Mouse (Mus musculus): Measurements from ENCODE around the gene Ccnb2. TPM values are rescaled to one million over a fixed set of nuclear protein-coding genes. Genes with fewer than 3 reads are reported as not detected.

Ccnb2 gene
- polyA plus RNA-seq, 1 experiment, result 12.3 TPM

DNA sequence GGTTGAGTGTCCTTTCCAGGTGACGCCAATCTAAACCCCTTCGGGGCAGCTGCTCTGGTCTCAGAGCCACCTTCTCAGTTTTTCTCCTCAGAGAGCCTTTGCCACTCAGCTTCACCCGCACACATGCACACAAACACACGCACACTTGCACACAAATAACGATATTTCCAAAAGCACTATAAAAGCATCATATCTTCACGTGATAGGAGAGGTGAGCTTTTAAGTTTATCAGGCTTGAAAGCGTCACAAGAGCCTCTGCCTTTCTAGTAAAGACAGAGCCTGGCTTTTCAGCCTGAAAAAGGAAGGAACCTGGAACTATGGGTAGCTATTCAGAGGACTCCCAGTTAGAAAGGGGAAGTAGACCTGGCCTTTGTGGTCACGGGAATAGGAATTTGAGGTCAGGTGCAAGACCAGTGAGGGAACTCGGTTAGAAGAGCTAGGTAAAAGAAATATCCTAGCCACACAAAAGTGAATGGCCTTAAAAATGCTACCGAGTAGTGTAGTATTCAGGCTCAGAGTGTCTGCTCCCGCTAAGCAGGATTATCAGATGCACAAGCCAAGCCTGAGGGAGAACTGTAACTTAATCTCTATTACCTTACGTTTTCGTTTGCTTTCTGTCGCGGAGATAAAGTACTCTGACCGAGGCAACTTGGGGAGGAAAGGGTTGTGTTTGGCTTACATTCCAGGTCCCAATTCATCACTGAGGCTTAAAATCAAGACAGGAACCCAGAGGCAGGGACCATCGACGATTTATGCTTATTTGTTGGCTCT, 36.2 kb downstream of the Ccnb2 start:
- DNase-seq (ENCODE audit: low read depth in 1 of 2, low spot score in 2 of 2), result no peak
- no peak overlapping the region for H3K4me3 ChIP-seq (ENCODE audit: extremely low read depth, insufficient read depth, insufficient read length)
- peaks cover 35% of the 10 kb centered on the region for H3K36me3 ChIP-seq (ENCODE audit: control insufficient read depth, insufficient read depth, low read length)
- WGBS, result 44% methylated on average over 18 of the region's 18 CpGs
- H3K27ac ChIP-seq (ENCODE audit: insufficient read depth, low read length), result no peak overlapping the region
- H3K4me1 ChIP-seq (ENCODE audit: control insufficient read depth, insufficient read depth, insufficient read length), result no peaks in the 10 kb centered on the region
- TF ChIP-seq CTCF (IDR thresholded peaks at IDR 0.05; ENCODE audit: extremely low read depth, insufficient read depth, insufficient read length, insufficient replicate concordance) (no peak), POLR2A (IDR thresholded peaks at IDR 0.05; ENCODE audit: low read depth, low read length) (no peak)
- H3K27me3 ChIP-seq (ENCODE audit: control insufficient read depth, insufficient read depth, low read length), result no peaks in the 10 kb centered on the region

DNA sequence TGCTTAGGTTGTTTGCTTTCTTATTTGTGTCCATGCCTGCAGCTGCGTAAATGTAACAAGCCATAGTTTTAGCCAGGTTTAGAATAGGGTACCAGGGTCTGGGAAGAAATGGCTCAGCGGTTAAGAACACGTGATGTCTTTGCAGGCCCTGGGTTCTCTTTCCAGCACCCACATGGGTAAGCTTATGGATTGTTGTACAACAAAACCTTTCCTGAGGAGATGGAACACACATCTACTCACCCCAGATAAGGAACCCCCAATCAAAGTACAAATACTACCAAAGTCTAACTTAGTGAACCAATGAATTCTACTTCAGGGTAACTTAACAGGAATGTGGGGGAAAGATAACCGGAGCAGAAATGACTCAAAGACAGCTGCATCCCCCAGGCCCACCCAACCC, 36.9 kb downstream of the Ccnb2 start:
- Histone ChIP-seq H3K27me3 (ENCODE audit: control insufficient read depth, insufficient read depth, low read length) (no peaks in the 10 kb centered on the region), H3K36me3 (ENCODE audit: control insufficient read depth, insufficient read depth, low read length) (peaks cover 33% of the 10 kb centered on the region), H3K4me3 (ENCODE audit: extremely low read depth, insufficient read depth, insufficient read length) (no peak overlapping the region), H3K4me1 (ENCODE audit: control insufficient read depth, insufficient read depth, insufficient read length) (no peaks in the 10 kb centered on the region), H3K27ac (ENCODE audit: insufficient read depth, low read length) (no peak overlapping the region)
- no peak for DNase-seq (ENCODE audit: low read depth in 1 of 2, low spot score in 2 of 2)
- no peak for TF ChIP-seq CTCF (IDR thresholded peaks at IDR 0.05; ENCODE audit: extremely low read depth, insufficient read depth, insufficient read length, insufficient replicate concordance)
- 90% methylated on average over 4 of the region's 4 CpGs for WGBS

DNA sequence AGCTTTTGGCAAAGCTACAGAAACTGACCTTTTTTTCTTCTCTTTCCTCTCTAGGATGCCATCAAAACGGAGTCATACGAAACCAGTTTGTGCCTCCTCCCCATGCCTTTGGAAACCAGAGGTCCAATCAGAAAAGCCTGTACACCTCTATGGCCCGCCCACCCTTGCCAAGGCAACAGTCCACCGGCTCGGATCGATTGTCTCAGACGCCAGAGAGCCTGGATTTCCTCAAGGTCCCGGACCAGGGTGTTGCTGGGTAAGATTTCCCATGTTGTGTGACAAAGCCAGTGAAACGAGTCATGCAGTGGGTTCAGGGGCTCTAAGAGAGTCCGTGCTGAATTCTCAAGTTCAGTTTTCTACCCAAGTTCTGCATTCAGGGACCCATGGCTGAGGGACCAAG, 37.6 kb downstream of the Ccnb2 start:
- Histone ChIP-seq H3K27ac (ENCODE audit: insufficient read depth, low read length) (no peak overlapping the region), H3K36me3 (ENCODE audit: control insufficient read depth, insufficient read depth, low read length) (peaks cover 35% of the 10 kb centered on the region), H3K27me3 (ENCODE audit: control insufficient read depth, insufficient read depth, low read length) (no peaks in the 10 kb centered on the region), H3K4me3 (ENCODE audit: extremely low read depth, insufficient read depth, insufficient read length) (no peak overlapping the region), H3K4me1 (ENCODE audit: control insufficient read depth, insufficient read depth, insufficient read length) (no peaks in the 10 kb centered on the region)
- no peak for TF ChIP-seq POLR2A (IDR thresholded peaks at IDR 0.05; ENCODE audit: low read depth, low read length)
- WGBS, result 81% methylated on average over 10 of the region's 10 CpGs
- no peak for DNase-seq (ENCODE audit: low read depth in 1 of 2, low spot score in 2 of 2)

DNA sequence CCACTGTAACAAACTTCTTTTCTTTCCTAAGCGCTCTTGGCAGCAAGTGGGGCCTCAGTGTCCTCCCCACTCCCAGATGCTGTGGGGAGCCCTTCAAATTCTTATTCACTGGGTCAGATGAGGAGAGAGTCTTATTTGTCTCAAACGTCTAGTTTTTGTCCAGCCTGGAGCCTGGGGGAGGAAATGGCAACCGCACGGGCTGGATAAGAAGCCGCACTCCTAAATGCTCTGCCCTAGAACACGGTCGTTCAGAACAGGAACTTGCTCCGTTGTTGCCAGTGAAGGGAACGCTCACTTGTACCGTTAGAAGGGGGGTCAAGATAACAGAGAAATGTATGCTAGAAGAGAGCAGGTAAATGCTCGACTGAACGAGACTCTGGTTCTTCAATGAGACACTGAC, 39.3 kb downstream of the Ccnb2 start:
- DNase-seq (ENCODE audit: low read depth in 1 of 2, low spot score in 2 of 2), result no peak
- Histone ChIP-seq H3K4me3 (ENCODE audit: extremely low read depth, insufficient read depth, insufficient read length) (no peak overlapping the region), H3K36me3 (ENCODE audit: control insufficient read depth, insufficient read depth, low read length) (peaks cover 45% of the 10 kb centered on the region), H3K27me3 (ENCODE audit: control insufficient read depth, insufficient read depth, low read length) (no peaks in the 10 kb centered on the region), H3K4me1 (ENCODE audit: control insufficient read depth, insufficient read depth, insufficient read length) (no peaks in the 10 kb centered on the region), H3K27ac (ENCODE audit: insufficient read depth, low read length) (no peak overlapping the region)
- TF ChIP-seq POLR2A (IDR thresholded peaks at IDR 0.05; ENCODE audit: low read depth, low read length), result no peak
- no peak for TF ChIP-seq CTCF (IDR thresholded peaks at IDR 0.05; ENCODE audit: extremely low read depth, insufficient read depth, insufficient read length, insufficient replicate concordance)
- WGBS, result 41% methylated on average over 12 of the region's 12 CpGs

DNA sequence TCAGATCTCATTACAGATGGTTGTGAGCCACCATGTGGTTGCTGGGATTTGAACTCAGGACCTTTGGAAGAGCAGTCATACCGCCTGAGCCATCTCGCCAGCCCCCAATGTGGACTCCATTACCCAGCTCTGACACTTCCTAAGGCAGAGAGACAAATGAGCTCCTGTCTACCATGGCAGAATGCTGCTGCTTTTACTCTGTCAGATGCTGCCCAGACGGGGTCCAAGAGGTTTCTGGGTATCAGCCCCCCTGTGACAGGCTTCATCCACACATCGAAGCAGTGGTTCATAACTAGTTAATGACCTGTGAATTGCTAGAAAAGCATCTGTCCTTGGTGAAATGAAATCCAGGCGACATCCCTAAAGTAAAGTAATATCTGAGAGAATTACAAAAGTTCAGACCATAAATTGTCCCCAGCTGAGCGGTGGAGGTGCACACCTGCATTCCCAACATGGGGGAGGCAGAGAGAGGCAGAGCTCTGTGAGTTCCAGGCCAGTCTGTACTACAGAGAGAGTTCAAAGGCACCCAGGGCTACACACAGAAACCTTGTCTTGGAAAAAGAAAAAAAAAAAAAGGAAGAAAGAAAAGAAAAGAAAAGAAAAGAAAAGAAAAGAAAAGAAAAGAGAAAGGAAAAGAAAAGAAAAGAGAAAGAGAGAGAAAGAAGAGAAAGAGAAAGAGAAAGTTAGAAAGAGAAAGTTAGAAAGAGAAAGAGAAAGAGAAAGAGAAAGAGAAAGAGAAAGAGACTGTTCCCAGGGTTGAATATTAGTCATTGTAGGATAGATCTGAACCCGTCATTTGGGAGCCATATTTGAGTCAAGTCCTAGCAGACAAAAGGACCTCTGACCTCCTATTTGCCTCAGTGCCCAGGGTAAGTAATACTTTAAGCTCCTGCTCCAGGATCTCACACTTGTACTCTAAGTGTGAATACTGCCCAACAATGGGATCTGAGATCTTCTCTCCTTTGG, 41.6 kb downstream of the Ccnb2 start:
- Histone ChIP-seq H3K27me3 (ENCODE audit: control insufficient read depth, insufficient read depth, low read length) (no peaks in the 10 kb centered on the region), H3K36me3 (ENCODE audit: control insufficient read depth, insufficient read depth, low read length) (peaks cover 45% of the 10 kb centered on the region), H3K4me1 (ENCODE audit: control insufficient read depth, insufficient read depth, insufficient read length) (no peaks in the 10 kb centered on the region), H3K4me3 (ENCODE audit: extremely low read depth, insufficient read depth, insufficient read length) (no peak overlapping the region), H3K27ac (ENCODE audit: insufficient read depth, low read length) (no peak overlapping the region)
- TF ChIP-seq POLR2A (IDR thresholded peaks at IDR 0.05; ENCODE audit: low read depth, low read length) (no peak), CTCF (IDR thresholded peaks at IDR 0.05; ENCODE audit: extremely low read depth, insufficient read depth, insufficient read length, insufficient replicate concordance) (no peak)
- WGBS, result 92% methylated on average over 7 of the region's 7 CpGs
- DNase-seq (ENCODE audit: low read depth in 1 of 2, low spot score in 2 of 2), result no peak

DNA sequence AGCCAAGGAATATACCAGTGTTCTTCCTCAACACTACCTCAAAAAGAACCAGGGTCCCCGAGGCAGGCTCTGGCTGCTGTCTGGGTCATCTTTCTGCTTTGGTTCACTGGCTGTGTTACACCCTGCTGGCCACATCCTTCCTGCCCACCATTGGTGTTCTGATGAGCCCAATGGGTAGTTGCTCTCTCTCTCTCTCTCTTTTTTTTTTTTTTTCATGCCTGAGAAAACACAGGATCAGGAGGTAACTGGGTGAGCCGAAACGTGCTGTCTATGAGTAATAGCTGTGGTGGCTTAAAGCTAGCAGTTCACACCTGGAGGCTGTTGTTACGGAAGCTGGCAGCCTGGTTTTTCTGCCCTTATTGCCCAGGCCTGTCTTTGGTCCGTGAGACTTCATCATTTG, 49.7 kb downstream of the Ccnb2 start:
- DNase-seq (ENCODE audit: low read depth in 1 of 2, low spot score in 2 of 2), result peak in 1 of 2 experiments; percentile 9
- H3K27ac ChIP-seq (ENCODE audit: insufficient read depth, low read length), result no peak overlapping the region
- no peak overlapping the region for H3K4me3 ChIP-seq (ENCODE audit: extremely low read depth, insufficient read depth, insufficient read length)
- no peaks in the 10 kb centered on the region for H3K4me1 ChIP-seq (ENCODE audit: control insufficient read depth, insufficient read depth, insufficient read length)
- 31% methylated on average over 5 of the region's 5 CpGs for WGBS
- no peaks in the 10 kb centered on the region for H3K27me3 ChIP-seq (ENCODE audit: control insufficient read depth, insufficient read depth, low read length)
- no peak for TF ChIP-seq CTCF (IDR thresholded peaks at IDR 0.05; ENCODE audit: extremely low read depth, insufficient read depth, insufficient read length, insufficient replicate concordance)
- TF ChIP-seq POLR2A (IDR thresholded peaks at IDR 0.05; ENCODE audit: low read depth, low read length), result no peak
- peaks cover 34% of the 10 kb centered on the region for H3K36me3 ChIP-seq (ENCODE audit: control insufficient read depth, insufficient read depth, low read length)
